Mouse (Mus musculus) lung, embryonic 16.5 days (tissue): Measurements from ENCODE around the gene Paqr6. TPM values are rescaled to one million over a fixed set of nuclear protein-coding genes. Genes with fewer than 3 reads are reported as not detected.
"Not testable (repeated sequence)": the region's sequence is repeated elsewhere in the genome, so short reads cannot be mapped to it uniquely, and the experiment has no call there.

ENCODE experiments used
- ATAC-seq: fragments of 200-750 bp; cut with Nextera tagmentation; 2 replicates; pipeline ENCODE4 v1.8.0; 2017; ENCODE audit warnings: low read depth, mild to moderate bottlenecking, moderate library complexity
- H3K27ac ChIP-seq: fragments of 300-500 bp; sonication (generic); 2 replicates; pipeline ENCODE4 v1.5.1; 2014; ENCODE audit warnings: mild to moderate bottlenecking, control low read depth, low read length
- H3K27me3 ChIP-seq: fragments of 300-500 bp; sonication (generic); 2 replicates; pipeline ENCODE4 v1.6.1; 2014; ENCODE audit warnings: low read depth, low read length, mixed read lengths; ENCODE audit not compliant: control insufficient read depth, insufficient read depth
- H3K36me3 ChIP-seq: fragments of 300-500 bp; sonication (generic); 2 replicates; pipeline ENCODE4 v1.6.1; 2014; ENCODE audit warnings: low read length; ENCODE audit not compliant: control insufficient read depth, insufficient read depth
- H3K4me1 ChIP-seq: fragments of 300-500 bp; sonication (generic); replicated peaks from 2 replicates; pipeline ENCODE4 v1.6.1; 2014; ENCODE audit warnings: low read length, mixed read lengths; ENCODE audit not compliant: control insufficient read depth, insufficient read depth
- H3K4me2 ChIP-seq: fragments of 300-500 bp; sonication (generic); 2 replicates; pipeline ENCODE4 v1.6.1; 2014; ENCODE audit warnings: low read depth, low read length, control low read depth
- H3K4me3 ChIP-seq: fragments of 300-500 bp; sonication (generic); 2 replicates; pipeline ENCODE4 v1.5.1; 2014; ENCODE audit warnings: mild to moderate bottlenecking, low read length, control low read depth
- H3K9ac ChIP-seq: fragments of 300-500 bp; sonication (generic); 2 replicates; pipeline ENCODE4 v1.6.1; 2014; ENCODE audit warnings: low read length, control low read depth
- H3K9me3 ChIP-seq: fragments of 300-500 bp; sonication (generic); 2 replicates; pipeline ENCODE4 v1.6.1; 2016; ENCODE audit warnings: low read length; ENCODE audit not compliant: control insufficient read depth
- WGBS: fragments of 180-500 bp; shearing (Covaris S2); extraction: QIAGEN DNeasy Blood & Tissue Kit; methylation state at CpG from one replicate; pipeline ENCODE4 v1.1.7; 2014; 5-methylcytosine and 5-hydroxymethylcytosine counted together
- polyA plus RNA-seq: library from polyadenylated mRNA; unstranded; fragments of >200 nt; fragmentation: Nextera tagmentation; extraction: Ambion mirVana; gene quantifications from 2 replicates; pipeline ENCODE4 v1.2.1, GENCODE M21; 2015

The Paqr6 gene
- polyA plus RNA-seq, 1 experiment from 2014 or later = 12.5 TPM

- not testable (repeated sequence) for H3K27ac ChIP-seq, H3K27me3 ChIP-seq, ATAC-seq, H3K4me2 ChIP-seq, H3K9me3 ChIP-seq, H3K4me1 ChIP-seq, H3K4me3 ChIP-seq, H3K36me3 ChIP-seq, H3K9ac ChIP-seq
- 30% methylated on average over 4 of the region's 7 CpGs for WGBS
Measured at GRCm38 (mm10) chr3:88376644-88377043, 12.3 kb downstream of the Paqr6 start.

GRCm38 (mm10) chr3:88378599-88378998 lies 14.2 kb downstream of the Paqr6 start, which contains the start of gene Bglap2:
Gene Bglap2 (minus strand): TSS chr3:88378699.
- H3K9me3 ChIP-seq, H3K27me3 ChIP-seq, H3K36me3 ChIP-seq, H3K4me1 ChIP-seq, ATAC-seq, H3K9ac ChIP-seq, H3K27ac ChIP-seq, H3K4me3 ChIP-seq, H3K4me2 ChIP-seq: not testable (repeated sequence)
- 73% methylated on average over 4 of the region's 5 CpGs for WGBS

- ATAC-seq = peak; percentile 89
- not testable (repeated sequence) for H3K27ac ChIP-seq
- 12% methylated on average over 18 of the region's 22 CpGs for WGBS
Measured at GRCm38 (mm10) chr3:88381389-88382315, 17.3 kb downstream of the Paqr6 start.

GRCm38 (mm10) chr3:88382383-88382782 lies 18.0 kb downstream of the Paqr6 start:
- not testable (repeated sequence) for H3K4me2 ChIP-seq, H3K27ac ChIP-seq, H3K4me3 ChIP-seq, H3K9me3 ChIP-seq, H3K9ac ChIP-seq, H3K36me3 ChIP-seq, H3K27me3 ChIP-seq, H3K4me1 ChIP-seq
- WGBS = 11% methylated on average over 1 of the region's 7 CpGs
- 0 out of 2 replicates have a peak, but pooled peaks have one; percentile 15 for ATAC-seq

More at GRCm38 (mm10) chr3:88381389-88382315, 17.3 kb downstream of the Paqr6 start:
- H3K27me3 ChIP-seq, H3K36me3 ChIP-seq, H3K4me1 ChIP-seq, H3K9me3 ChIP-seq, H3K9ac ChIP-seq: not testable (repeated sequence)
- H3K4me2 ChIP-seq = peak overlapping the region; percentile 50
- 0 out of 2 replicates have a peak overlapping the region, but pooled peaks have one; percentile 13 for H3K4me3 ChIP-seq

- Histone ChIP-seq H3K4me1 (no peaks in the 10 kb centered on the region), H3K36me3 (no peaks in the 10 kb centered on the region), H3K4me3 (no peak within 1 kb of the TSS), H3K27ac (no peak within 1 kb of the TSS), H3K9me3 (no peaks in the 10 kb centered on the region), H3K9ac (no peak within 1 kb of the TSS), H3K4me2 (no peak within 1 kb of the TSS), H3K27me3 (no peaks in the 10 kb centered on the region)
- no peak for ATAC-seq
- 70% methylated on average over 5 of the region's 5 CpGs for WGBS
Measured at GRCm38 (mm10) chr3:88384364-88384763, 20.0 kb downstream of the Paqr6 start, which contains the start of gene Bglap. Gene Bglap (minus strand): TSS chr3:88384464.

- Histone ChIP-seq H3K9me3 (no peaks in the 10 kb centered on the region), H3K27ac (no peak overlapping the region), H3K4me3 (no peak overlapping the region), H3K4me1 (no peaks in the 10 kb centered on the region), H3K9ac (no peak overlapping the region), H3K27me3 (no peaks in the 10 kb centered on the region), H3K36me3 (peaks cover 12% of the 10 kb centered on the region; the same call in 1 of the 2 replicates), H3K4me2 (no peak overlapping the region)
- ATAC-seq = no peak
- 76% methylated on average over 9 of the region's 9 CpGs for WGBS
Measured at GRCm38 (mm10) chr3:88393776-88394375, 29.5 kb downstream of the Paqr6 start.

GRCm38 (mm10) chr3:88395288-88395687 lies 30.9 kb downstream of the Paqr6 start:
- ATAC-seq = no peak
- H3K4me2 ChIP-seq = no peak overlapping the region
- H3K4me3 ChIP-seq = no peak overlapping the region
- H3K27ac ChIP-seq = no peak overlapping the region
- H3K36me3 ChIP-seq = peaks cover 9% of the 10 kb centered on the region; the same call in 1 of the 2 replicates
- 95% methylated on average over 6 of the region's 6 CpGs for WGBS
- no peaks in the 10 kb centered on the region for H3K27me3 ChIP-seq
- H3K9me3 ChIP-seq = no peaks in the 10 kb centered on the region
- H3K9ac ChIP-seq = no peak overlapping the region
- no peaks in the 10 kb centered on the region for H3K4me1 ChIP-seq

GRCm38 (mm10) chr3:88395742-88396141 lies 31.4 kb downstream of the Paqr6 start:
- peaks cover 9% of the 10 kb centered on the region; the same call in 1 of the 2 replicates for H3K36me3 ChIP-seq
- no peaks in the 10 kb centered on the region for H3K27me3 ChIP-seq
- H3K4me2 ChIP-seq = no peak overlapping the region
- H3K4me3 ChIP-seq = no peak overlapping the region
- no peak overlapping the region for H3K9ac ChIP-seq
- no peak for ATAC-seq
- WGBS = 80% methylated on average over 8 of the region's 8 CpGs
- H3K9me3 ChIP-seq = no peaks in the 10 kb centered on the region
- H3K4me1 ChIP-seq = no peaks in the 10 kb centered on the region
- no peak overlapping the region for H3K27ac ChIP-seq

- no peaks in the 10 kb centered on the region for H3K9me3 ChIP-seq
- H3K4me3 ChIP-seq = no peak overlapping the region
- WGBS = 81% methylated on average over 2 of the region's 2 CpGs
- H3K36me3 ChIP-seq = peaks cover 12% of the 10 kb centered on the region
- H3K27ac ChIP-seq = no peak overlapping the region
- H3K4me1 ChIP-seq = no peaks in the 10 kb centered on the region
- ATAC-seq = no peak
- H3K9ac ChIP-seq = no peak overlapping the region
- H3K27me3 ChIP-seq = no peaks in the 10 kb centered on the region
- H3K4me2 ChIP-seq = no peak overlapping the region
Measured at GRCm38 (mm10) chr3:88398666-88399065, 34.3 kb downstream of the Paqr6 start.
